Mouse (Mus musculus): ENCODE data around the gene Pdap1. TPM values are rescaled to one million over a fixed set of nuclear protein-coding genes. Genes with fewer than 3 reads are reported as not detected.

Gene Pdap1
- 77.0 and 87.1 TPM in 2 replicates for polyA plus RNA-seq (2015; fragmentation: Nextera tagmentation; extraction: Ambion mirVana)

- Histone ChIP-seq H3K9ac (peak within 1 kb of the TSS; percentile 93), H3K36me3 (peaks cover 36% of the 10 kb centered on the region), H3K4me2 (replicated peaks) (peak within 1 kb of the TSS; percentile 67), H3K9me3 (no peaks in the 10 kb centered on the region), H3K27me3 (replicated peaks) (no peaks in the 10 kb centered on the region), H3K27ac (peak within 1 kb of the TSS; percentile 83), H3K4me1 (replicated peaks) (peaks cover 13% of the 10 kb centered on the region; the same call in 1 of the 2 replicates), H3K4me3 (replicated peaks) (peak within 1 kb of the TSS; percentile 96)
- peak; percentile 95 for ATAC-seq
- under 1% methylated on average over 84 of the region's 84 CpGs for WGBS
Measured at GRCm38 (mm10) chr5:145139571-145140519, at the start of gene Pdap1, which contains the start of gene Bud31. Gene Pdap1, minus strand, starts transcription at chr5:145140238. Gene Bud31, plus strand, starts transcription at chr5:145140362.

- Histone ChIP-seq H3K27ac (no peak overlapping the region), H3K27me3 (replicated peaks) (no peaks in the 10 kb centered on the region), H3K9me3 (no peaks in the 10 kb centered on the region), H3K36me3 (peaks cover 21% of the 10 kb centered on the region), H3K9ac (no peak overlapping the region), H3K4me3 (replicated peaks) (no peak overlapping the region), H3K4me1 (replicated peaks) (peaks cover 9% of the 10 kb centered on the region), H3K4me2 (replicated peaks) (no peak overlapping the region)
- 84% methylated on average over 6 of the region's 6 CpGs for WGBS
- no peak for ATAC-seq
Measured at GRCm38 (mm10) chr5:145189416-145189815, 49.4 kb upstream of the Pdap1 start.

GRCm38 (mm10) chr5:145185244-145185643 lies 45.2 kb upstream of the Pdap1 start:
- Histone ChIP-seq H3K4me3 (replicated peaks) (no peak overlapping the region), H3K9me3 (no peaks in the 10 kb centered on the region), H3K27ac (no peak overlapping the region), H3K27me3 (replicated peaks) (no peaks in the 10 kb centered on the region), H3K4me2 (replicated peaks) (no peak overlapping the region), H3K4me1 (replicated peaks) (peaks cover 5% of the 10 kb centered on the region), H3K9ac (no peak overlapping the region), H3K36me3 (peaks cover 54% of the 10 kb centered on the region)
- WGBS = 85% methylated on average over 2 of the region's 2 CpGs
- ATAC-seq = no peak

- Histone ChIP-seq H3K4me2 (replicated peaks) (no peak overlapping the region), H3K4me1 (replicated peaks) (no peaks in the 10 kb centered on the region), H3K27ac (no peak overlapping the region), H3K27me3 (replicated peaks) (no peaks in the 10 kb centered on the region), H3K9me3 (no peaks in the 10 kb centered on the region), H3K36me3 (peaks cover 69% of the 10 kb centered on the region), H3K9ac (no peak overlapping the region), H3K4me3 (replicated peaks) (no peak overlapping the region)
- 84% methylated on average over 18 of the region's 18 CpGs for WGBS
- no peak for ATAC-seq
Measured at GRCm38 (mm10) chr5:145178461-145178980, 38.5 kb upstream of the Pdap1 start.

- H3K36me3 ChIP-seq = peaks cover 20% of the 10 kb centered on the region
- H3K9me3 ChIP-seq = no peaks in the 10 kb centered on the region
- peak overlapping the region; percentile 76 for H3K4me2 ChIP-seq (replicated peaks)
- H3K27me3 ChIP-seq (replicated peaks) = no peaks in the 10 kb centered on the region
- peak; percentile 55 for ATAC-seq
- 1% methylated on average over 26 of the region's 28 CpGs for WGBS
- H3K9ac ChIP-seq = peak overlapping the region; percentile 83
- peaks cover 12% of the 10 kb centered on the region; the same call in 1 of the 2 replicates for H3K4me1 ChIP-seq (replicated peaks)
- H3K27ac ChIP-seq = peak overlapping the region; percentile 76
- peak overlapping the region; percentile 78 for H3K4me3 ChIP-seq (replicated peaks)
Measured at GRCm38 (mm10) chr5:145167306-145167661, 27.2 kb upstream of the Pdap1 start.

- H3K4me3 ChIP-seq (replicated peaks) = peak within 1 kb of the TSS; percentile 78
- WGBS = under 1% methylated on average over 51 of the region's 51 CpGs
- ATAC-seq = peak; percentile 97
- H3K27ac ChIP-seq = peak within 1 kb of the TSS; percentile 91
- H3K27me3 ChIP-seq (replicated peaks) = no peaks in the 10 kb centered on the region
- peak within 1 kb of the TSS; percentile 78 for H3K4me2 ChIP-seq (replicated peaks)
- H3K9me3 ChIP-seq = no peaks in the 10 kb centered on the region
- peak within 1 kb of the TSS; percentile 83 for H3K9ac ChIP-seq
- H3K4me1 ChIP-seq (replicated peaks) = peaks cover 12% of the 10 kb centered on the region; the same call in 1 of the 2 replicates
- H3K36me3 ChIP-seq = peaks cover 14% of the 10 kb centered on the region
Measured at GRCm38 (mm10) chr5:145166536-145167305, 26.7 kb upstream of the Pdap1 start, which contains the start of the genes Ptcd1 and Cpsf4. Gene Ptcd1, minus strand, starts transcription at chr5:145167108. Gene Cpsf4, plus strand, starts transcription at chr5:145167213.

- Histone ChIP-seq H3K36me3 (peaks cover 2% of the 10 kb centered on the region), H3K27me3 (replicated peaks) (no peaks in the 10 kb centered on the region), H3K4me2 (replicated peaks) (no peak overlapping the region), H3K9me3 (no peaks in the 10 kb centered on the region), H3K9ac (no peak overlapping the region), H3K27ac (no peak overlapping the region), H3K4me1 (replicated peaks) (peaks cover 12% of the 10 kb centered on the region; the same call in 1 of the 2 replicates), H3K4me3 (replicated peaks) (no peak overlapping the region)
- 89% methylated on average over 15 of the region's 15 CpGs for WGBS
- no peak for ATAC-seq
Measured at GRCm38 (mm10) chr5:145165184-145165583, 25.1 kb upstream of the Pdap1 start.

GRCm38 (mm10) chr5:145164710-145165109 lies 24.7 kb upstream of the Pdap1 start:
- no peak overlapping the region for H3K4me3 ChIP-seq (replicated peaks)
- no peak for ATAC-seq
- H3K27ac ChIP-seq = no peak overlapping the region
- no peak overlapping the region for H3K4me2 ChIP-seq (replicated peaks)
- no peaks in the 10 kb centered on the region for H3K9me3 ChIP-seq
- H3K9ac ChIP-seq = no peak overlapping the region
- H3K4me1 ChIP-seq (replicated peaks) = peaks cover 12% of the 10 kb centered on the region; the same call in 1 of the 2 replicates
- H3K27me3 ChIP-seq (replicated peaks) = no peaks in the 10 kb centered on the region
- no peaks in the 10 kb centered on the region; the same call in none of the 2 replicates for H3K36me3 ChIP-seq
- 45% methylated on average over 3 of the region's 3 CpGs for WGBS

GRCm38 (mm10) chr5:145161361-145161760 lies 21.3 kb upstream of the Pdap1 start:
- Histone ChIP-seq H3K27me3 (replicated peaks) (no peaks in the 10 kb centered on the region), H3K27ac (no peak overlapping the region), H3K36me3 (peaks cover 17% of the 10 kb centered on the region), H3K4me2 (replicated peaks) (no peak overlapping the region), H3K4me1 (replicated peaks) (0 out of 2 replicates have a peak, but pooled peaks cover 4% of the 10 kb centered on the region), H3K9ac (no peak overlapping the region), H3K4me3 (replicated peaks) (no peak overlapping the region), H3K9me3 (no peaks in the 10 kb centered on the region)
- no peak for ATAC-seq
- 91% methylated on average over 14 of the region's 14 CpGs for WGBS

GRCm38 (mm10) chr5:145152690-145153089 lies 12.7 kb upstream of the Pdap1 start:
- WGBS = 90% methylated on average over 5 of the region's 5 CpGs
- no peak for ATAC-seq
- Histone ChIP-seq H3K4me3 (replicated peaks) (no peak overlapping the region), H3K4me1 (replicated peaks) (no peaks in the 10 kb centered on the region), H3K27ac (no peak overlapping the region), H3K27me3 (replicated peaks) (no peaks in the 10 kb centered on the region), H3K9ac (no peak overlapping the region), H3K4me2 (replicated peaks) (no peak overlapping the region), H3K36me3 (peaks cover 48% of the 10 kb centered on the region), H3K9me3 (no peaks in the 10 kb centered on the region)

- Histone ChIP-seq H3K4me3 (replicated peaks) (no peak overlapping the region), H3K9ac (no peak overlapping the region), H3K36me3 (peaks cover 61% of the 10 kb centered on the region), H3K9me3 (no peaks in the 10 kb centered on the region), H3K27me3 (replicated peaks) (no peaks in the 10 kb centered on the region), H3K4me1 (replicated peaks) (no peaks in the 10 kb centered on the region), H3K27ac (no peak overlapping the region), H3K4me2 (replicated peaks) (no peak overlapping the region)
- WGBS = 88% methylated on average over 6 of the region's 6 CpGs
- ATAC-seq = no peak
Measured at GRCm38 (mm10) chr5:145149294-145149693, 9.3 kb upstream of the Pdap1 start.

- Histone ChIP-seq H3K9ac (no peak overlapping the region), H3K4me2 (replicated peaks) (no peak overlapping the region), H3K27me3 (replicated peaks) (no peaks in the 10 kb centered on the region), H3K4me1 (replicated peaks) (no peaks in the 10 kb centered on the region), H3K27ac (no peak overlapping the region), H3K9me3 (no peaks in the 10 kb centered on the region), H3K4me3 (replicated peaks) (no peak overlapping the region), H3K36me3 (peaks cover 73% of the 10 kb centered on the region)
- ATAC-seq = peak; percentile 16; the same call in 1 of the 2 replicates
- 93% methylated on average over 5 of the region's 5 CpGs for WGBS
Measured at GRCm38 (mm10) chr5:145147748-145148147, 7.7 kb upstream of the Pdap1 start.
